Mouse (Mus musculus) left cerebral cortex, postnatal 14 days (tissue): ENCODE data around the gene Bcl11a. TPM values are rescaled to one million over a fixed set of nuclear protein-coding genes. Genes with fewer than 3 reads are reported as not detected.
A peak's percentile ranks its signal among the peaks of the same experiment; 100 is the strongest.

Experiments used
- DNase-seq, 2 experiments: peaks; one replicate each; pipeline ENCODE4 v3.0.0; 2021 to 2022; ENCODE audit warnings: low spot score in 2 of 2, mixed read lengths in 1 of 2
- intact Hi-C: fragments of 180-260 bp; cut with DNase I; formaldehyde crosslinking; loops from one replicate; pipeline ENCODE4 v1.15.1; 2025
- total RNA-seq, 2 experiments: library from RNA; stranded (reverse); gene quantifications; 2 replicates each; pipeline ENCODE4 v1.2.3; 2021

Gene Bcl11a
- total RNA-seq, 2 experiments from 2014 or later, result 114 to 125 TPM

GRCm38 (mm10) chr11:24076821-24077730 lies 780 bp upstream of the Bcl11a start:
- no peak for DNase-seq
- intact Hi-C loops, result loop anchor here (5.0 to 10.0 kb wide), 2 partner anchors 1658 to 1995 kb away; no protein-coding TSS in a partner anchor

DNA sequence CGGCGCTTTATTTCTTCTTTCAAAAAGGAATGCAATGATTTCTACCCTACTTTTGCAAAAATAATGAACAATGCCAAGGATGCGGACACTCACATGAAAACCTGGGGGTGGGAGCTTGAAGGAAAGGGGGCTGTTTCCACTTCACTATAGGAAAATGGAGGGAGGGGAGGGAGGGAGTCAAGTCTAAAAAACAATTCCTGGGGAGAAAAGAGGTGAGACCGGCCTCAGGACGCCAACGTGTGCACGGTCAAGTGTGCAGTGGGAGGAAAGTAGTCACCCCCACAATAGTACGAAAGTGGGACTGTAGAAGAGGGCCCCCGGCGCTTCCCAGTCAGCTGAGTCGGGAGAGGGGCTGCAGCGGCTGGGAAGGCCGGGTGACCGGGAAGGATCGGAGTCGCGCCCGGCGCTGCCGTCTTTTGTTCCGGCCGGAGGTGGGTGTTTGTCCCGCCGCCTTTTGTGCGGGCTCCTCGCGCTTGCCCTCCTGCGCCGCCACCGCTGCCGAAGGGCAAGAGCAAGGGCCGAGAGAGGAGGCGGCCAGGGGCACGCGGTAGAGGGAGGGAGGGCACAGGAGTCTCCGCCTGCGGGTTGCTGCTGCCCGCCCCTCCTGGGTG lies 955 bp downstream of the Bcl11a start:
- no peak for DNase-seq
- intact Hi-C loops, result loop anchor here (5.0 to 10.0 kb wide), 2 partner anchors 1656 to 1993 kb away; no protein-coding TSS in a partner anchor

GRCm38 (mm10) chr11:24079392-24080391 lies 1.8 kb downstream of the Bcl11a start:
- DNase-seq, result no peak
- intact Hi-C loops, result loop anchor here (5.0 to 10.0 kb wide), 5 partner anchors 88 to 1993 kb away; no protein-coding TSS in a partner anchor

- peak in 1 of 2 experiments; percentile 70 for DNase-seq
- intact Hi-C loops, result loop anchor here (5.0 to 10.0 kb wide), 3 partner anchors 87 to 1774 kb away; no protein-coding TSS in a partner anchor
Measured at GRCm38 (mm10) chr11:24080541-24080940, 2.7 kb downstream of the Bcl11a start.

- peak in 1 of 2 experiments; percentile 73 for DNase-seq
- intact Hi-C loops, result loop anchor here (5.0 to 10.0 kb wide), 3 partner anchors 86 to 1774 kb away; no protein-coding TSS in a partner anchor
Measured at GRCm38 (mm10) chr11:24081016-24081686, 3.3 kb downstream of the Bcl11a start.

DNA sequence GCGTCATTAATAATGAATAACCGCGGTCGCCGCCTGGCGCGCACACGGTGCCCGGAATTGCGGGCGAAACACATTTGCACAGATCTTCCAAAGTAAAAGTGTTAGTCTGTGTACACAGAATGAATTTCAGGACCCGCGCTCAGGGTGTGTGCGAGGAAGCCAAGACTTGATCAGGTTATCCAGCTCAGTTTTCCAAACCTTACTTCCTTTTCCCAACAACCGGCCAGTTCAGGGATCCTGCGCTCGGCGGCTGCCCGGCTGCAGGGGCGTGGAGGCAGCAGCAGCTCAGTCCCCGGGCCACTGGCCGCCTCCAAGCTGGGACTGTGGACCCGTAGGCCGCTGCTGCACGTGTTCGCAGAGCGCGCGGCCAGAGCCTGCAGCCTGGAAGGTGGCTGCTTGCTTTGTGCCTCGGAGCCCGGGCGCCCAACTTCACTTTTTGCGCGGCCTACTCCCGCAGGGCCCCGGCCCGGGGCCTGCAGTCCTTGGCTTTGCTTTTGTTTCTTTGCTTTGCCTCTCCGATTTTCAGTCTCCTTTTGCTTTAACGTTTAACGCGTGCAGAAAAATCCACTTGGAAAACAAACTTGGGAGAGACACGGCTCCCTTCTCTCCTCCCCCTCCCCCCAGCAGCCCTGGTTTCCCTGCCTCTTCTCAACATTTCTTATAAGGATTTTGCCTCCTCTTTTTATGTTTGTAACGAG lies 4.0 kb downstream of the Bcl11a start:
- no peak for DNase-seq
- intact Hi-C loops, result loop anchor here (5.0 to 10.0 kb wide), 3 partner anchors 85 to 1773 kb away; no protein-coding TSS in a partner anchor

- intact Hi-C loops, result loop anchor here (5.0 to 10.0 kb wide), 3 partner anchors 85 to 1772 kb away; no protein-coding TSS in a partner anchor
- DNase-seq, result no peak
Measured at GRCm38 (mm10) chr11:24082385-24083075, 4.7 kb downstream of the Bcl11a start.

DNA sequence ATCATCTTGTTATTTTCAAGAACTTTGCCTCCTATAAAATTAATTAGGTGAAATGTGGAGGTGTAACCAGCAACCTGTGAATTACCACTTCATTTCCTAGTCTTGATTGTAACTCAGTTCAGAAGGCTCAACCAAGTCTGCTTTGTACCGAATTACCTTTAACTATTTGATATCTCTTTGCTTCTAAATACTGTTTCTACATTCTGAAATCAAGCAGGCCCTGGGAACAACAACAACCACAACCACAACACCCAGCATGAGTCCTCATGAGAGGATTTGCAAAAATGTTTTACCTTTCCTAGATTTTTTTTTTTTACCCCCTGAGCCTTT lies 5.2 kb downstream of the Bcl11a start:
- intact Hi-C loops, result loop anchor here (5.0 to 10.0 kb wide), 3 partner anchors 84 to 1772 kb away; no protein-coding TSS in a partner anchor
- no peak for DNase-seq

GRCm38 (mm10) chr11:24083423-24083822 lies 5.6 kb downstream of the Bcl11a start:
- no peak for DNase-seq
- intact Hi-C loops, result loop anchor here (5.0 to 10.0 kb wide), 3 partner anchors 84 to 1771 kb away; no protein-coding TSS in a partner anchor

DNA sequence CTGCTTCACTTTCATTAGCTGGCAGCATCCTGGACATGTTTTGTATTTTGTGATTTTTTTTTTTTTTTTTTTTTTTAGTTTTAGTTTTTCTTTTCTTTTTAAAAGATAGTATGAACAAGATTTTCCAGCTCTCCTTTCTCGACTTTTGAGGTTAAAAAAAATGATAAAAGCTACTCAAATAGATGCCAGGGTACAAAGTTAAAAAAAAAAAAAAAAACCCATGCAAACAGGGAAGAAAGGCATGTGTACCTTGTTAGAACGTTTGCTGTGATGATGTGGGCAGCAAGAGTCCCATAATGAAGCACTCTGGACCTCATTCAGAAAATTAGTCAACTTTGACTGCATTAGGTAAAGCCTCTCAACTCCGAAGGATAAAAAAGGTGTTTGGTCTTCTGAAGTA lies 6.2 kb downstream of the Bcl11a start:
- intact Hi-C loops, result loop anchor here (5.0 to 10.0 kb wide), 3 partner anchors 83 to 1771 kb away; no protein-coding TSS in a partner anchor
- no peak for DNase-seq

DNA sequence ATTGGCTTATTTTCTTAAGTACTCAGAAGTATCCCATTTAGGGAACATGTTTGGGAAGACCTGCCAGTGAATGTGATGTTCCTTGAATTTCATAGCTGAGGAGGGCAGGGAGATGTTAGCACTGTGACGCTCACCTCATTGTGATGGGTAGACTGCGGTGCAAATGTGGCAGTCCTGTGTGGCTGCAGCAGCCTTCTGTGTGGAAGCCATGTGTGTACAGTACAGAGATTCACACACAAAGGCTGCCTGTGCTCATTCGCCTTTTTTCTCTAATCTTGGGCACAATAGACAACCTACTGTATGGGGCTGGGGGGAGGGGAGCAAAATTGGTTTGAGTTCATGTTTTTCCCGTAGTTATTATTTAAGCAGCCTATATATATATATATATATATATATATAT lies 6.7 kb downstream of the Bcl11a start:
- intact Hi-C loops, result loop anchor here (5.0 to 10.0 kb wide), 3 partner anchors 83 to 1770 kb away; no protein-coding TSS in a partner anchor
- DNase-seq, result no peak

DNA sequence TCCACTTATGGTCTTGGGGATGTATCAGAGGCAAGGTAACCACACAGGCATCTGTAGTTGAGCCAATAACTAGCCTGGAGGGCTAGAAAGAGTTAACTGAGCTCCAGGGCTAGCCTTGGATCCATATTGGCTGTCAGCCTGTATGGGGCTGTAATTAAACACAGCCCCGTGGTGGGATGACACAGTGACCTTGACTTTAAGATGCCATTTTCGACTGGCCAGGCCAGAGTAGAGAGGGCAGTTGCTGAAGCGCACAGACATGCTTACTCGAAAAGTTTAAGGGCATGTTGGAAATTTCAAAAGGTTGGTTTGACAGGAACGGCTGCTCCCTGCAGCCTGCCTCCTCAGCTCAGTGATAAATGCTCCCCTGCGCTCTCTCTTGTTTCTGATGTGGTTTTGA lies 8.1 kb downstream of the Bcl11a start:
- intact Hi-C loops, result loop anchor here (10.0 kb wide), 2 partner anchors 1219 to 1769 kb away; no protein-coding TSS in a partner anchor
- no peak for DNase-seq

DNA sequence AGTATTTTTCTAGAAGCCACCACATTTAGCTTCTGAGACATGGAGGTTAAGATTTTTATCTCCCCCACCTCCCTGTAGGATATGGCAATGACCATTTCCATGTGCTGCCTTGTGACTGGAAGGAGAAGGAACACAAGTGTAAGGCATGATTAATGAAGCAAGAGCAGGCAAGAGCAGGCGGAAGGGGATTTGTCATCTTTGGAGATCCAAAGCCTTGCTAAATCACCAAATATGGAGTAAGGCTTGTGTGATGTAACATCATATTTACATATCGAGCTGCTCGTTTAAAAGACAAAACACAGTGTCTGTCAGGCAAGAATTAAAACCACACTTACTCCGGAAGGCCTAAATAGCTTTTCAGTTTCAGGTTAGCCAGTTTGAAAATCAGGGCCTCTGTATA lies 9.2 kb downstream of the Bcl11a start:
- intact Hi-C loops, result loop anchor here (10.0 kb wide), 2 partner anchors 1218 to 1768 kb away; no protein-coding TSS in a partner anchor
- DNase-seq, result no peak

- intact Hi-C loops, result no loop called here
- DNase-seq, result no peak
Measured at GRCm38 (mm10) chr11:24090443-24090842, 12.6 kb downstream of the Bcl11a start.

DNA sequence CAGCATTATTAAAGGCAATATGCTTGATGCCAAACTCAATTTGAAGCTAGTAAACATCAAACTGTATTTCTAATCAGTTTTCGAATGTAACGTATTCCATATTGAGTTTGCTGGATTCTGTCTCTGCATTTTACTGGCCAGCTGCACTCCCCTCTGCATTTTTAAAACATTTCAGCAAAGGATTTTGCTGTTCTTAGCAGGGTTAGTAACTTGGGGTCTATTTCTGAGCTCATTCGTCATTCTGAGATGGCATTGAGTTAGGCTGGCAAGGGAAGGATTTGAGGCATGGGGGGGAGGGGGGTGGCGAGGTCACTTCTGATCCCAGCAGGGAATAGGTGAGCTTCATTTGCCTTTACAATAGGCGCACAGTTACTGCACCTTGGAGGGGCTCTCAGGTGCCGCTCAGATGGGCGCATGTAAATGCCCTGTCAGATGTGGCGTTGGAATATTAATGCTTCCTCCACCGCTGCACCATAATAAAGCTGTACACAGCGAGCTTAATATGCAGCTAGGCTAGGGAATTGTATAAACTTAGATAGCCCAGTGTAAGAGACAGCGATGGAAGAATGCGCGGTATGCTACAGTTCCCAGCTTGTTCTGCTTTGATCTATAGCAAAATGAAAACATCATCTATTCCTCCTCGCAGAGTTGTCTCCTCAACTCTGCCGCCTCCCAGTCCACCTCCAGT lies 13.7 kb downstream of the Bcl11a start:
- DNase-seq, result no peak

DNA sequence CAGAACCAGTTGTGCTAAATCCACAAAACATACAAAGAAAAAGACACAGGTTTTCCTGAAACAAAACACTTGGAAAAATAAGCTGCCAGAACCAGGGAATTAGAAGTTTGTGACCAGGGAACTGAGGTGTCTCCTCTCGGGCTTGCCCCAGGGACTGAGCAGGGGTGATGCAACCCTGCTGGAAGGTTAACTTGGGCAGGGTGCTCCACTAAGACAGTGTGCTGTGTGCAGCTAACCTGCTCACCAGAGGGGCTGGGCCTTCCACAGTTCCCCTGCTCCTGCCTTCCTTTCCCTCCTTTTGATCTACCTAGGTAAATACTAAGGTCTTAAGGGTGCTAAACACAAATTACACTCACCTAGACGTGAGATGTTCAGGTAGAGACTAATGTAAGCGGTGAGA lies 14.8 kb downstream of the Bcl11a start:
- intact Hi-C loops, result no loop called here
- no peak for DNase-seq

More for the DNA sequence above, 13.7 kb downstream of the Bcl11a start:
- intact Hi-C loops, result no loop called here
